Mouse (Mus musculus): ENCODE measurements around the gene Gtf2ird2.
A peak's percentile ranks its signal among the peaks of the same experiment; 100 is the strongest.

Gtf2ird2 gene

DNA sequence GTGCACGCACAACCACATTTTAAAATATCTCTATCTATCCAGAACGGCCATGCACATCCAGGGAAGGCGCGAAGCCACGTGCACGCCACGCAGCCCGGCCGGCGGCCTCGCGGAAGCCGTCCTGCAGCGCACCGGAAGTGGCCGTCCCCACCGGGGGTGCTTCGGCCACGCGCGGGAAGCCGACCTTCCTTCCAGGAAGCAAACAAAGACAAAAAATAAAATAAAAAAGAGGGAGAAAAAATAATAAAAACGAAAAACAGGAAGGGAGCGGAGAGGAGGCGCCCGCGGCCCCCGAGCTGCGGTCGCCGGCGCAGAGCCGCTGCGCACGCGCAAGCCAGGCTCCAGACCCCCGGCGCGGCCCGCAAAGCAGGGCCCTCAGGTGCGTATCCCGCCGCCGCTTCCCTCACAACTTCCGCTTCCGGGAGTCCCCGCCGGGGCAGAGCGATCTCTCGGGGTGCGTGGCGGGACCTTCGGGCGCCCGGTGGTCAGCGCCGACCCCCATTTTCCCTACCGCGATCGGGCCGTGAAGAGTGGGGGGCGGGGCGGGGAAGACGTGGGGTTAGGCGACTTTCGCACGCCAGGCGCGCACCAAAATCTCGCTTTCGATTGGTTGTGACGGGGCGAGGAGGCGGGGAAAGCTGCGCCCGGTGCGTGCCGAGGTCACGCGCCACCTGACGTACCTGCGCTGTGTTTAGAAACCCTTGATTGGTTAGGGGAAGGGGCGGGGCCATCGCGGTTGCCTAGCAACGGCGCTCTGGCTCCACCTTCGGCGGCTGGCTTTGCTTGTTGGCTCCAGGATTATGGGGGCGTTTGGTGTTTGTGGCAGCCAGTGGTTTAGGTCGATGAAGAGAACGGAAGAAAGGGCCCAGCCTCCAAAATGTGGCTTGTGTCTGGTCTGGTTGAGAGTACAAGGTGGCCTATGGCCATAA is at the start of gene Gtf2ird2:
Gtf2ird2 (plus strand) TSS at position 140 of the 929 bp plus-strand sequence.
- peak; percentile 99 to 100 for DNase-seq (ENCODE audit: low spot score in 2 of 2)

DNA sequence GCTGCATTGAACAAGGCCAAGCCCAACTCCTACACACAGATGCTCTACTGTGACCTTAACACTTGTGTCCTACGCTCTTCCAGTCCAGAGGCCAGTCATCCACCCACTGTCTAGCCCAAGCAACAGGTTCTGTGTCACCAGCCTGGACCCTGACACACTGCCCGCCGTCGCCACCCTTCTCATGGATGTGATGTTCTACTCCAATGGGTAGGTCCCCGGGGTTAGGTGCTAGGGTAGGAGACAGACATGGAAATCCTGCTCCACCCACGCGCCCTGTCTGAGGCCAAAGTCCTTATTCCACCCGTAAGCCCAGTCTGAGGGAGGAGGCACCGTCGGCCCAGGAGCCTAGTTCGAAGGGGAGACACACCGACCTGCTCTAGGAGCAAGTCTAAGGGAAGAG is 47.8 kb upstream of the Gtf2ird2 start:
- no peak for DNase-seq (ENCODE audit: low spot score in 2 of 2)

DNA sequence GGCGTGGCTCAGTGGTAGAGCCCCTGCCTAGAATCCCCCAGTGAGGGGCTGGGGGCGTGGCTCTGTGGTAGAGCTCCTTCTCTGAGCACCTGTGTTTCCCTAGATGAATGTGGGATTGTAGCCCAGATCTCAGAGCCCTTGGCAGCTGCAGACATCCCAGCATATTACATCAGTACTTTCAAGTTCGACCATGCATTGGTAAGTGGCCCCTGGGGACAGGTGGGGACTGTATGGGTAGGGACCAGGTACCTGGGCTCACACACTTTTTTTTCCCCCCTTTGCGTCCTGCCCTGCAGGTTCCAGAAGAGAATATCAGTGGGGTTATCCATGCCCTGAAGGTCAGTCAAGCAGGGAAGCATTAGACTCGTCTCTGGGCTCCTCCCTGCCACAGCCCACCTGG is 45.9 kb upstream of the Gtf2ird2 start:
- no peak for DNase-seq (ENCODE audit: low spot score in 2 of 2)

DNA sequence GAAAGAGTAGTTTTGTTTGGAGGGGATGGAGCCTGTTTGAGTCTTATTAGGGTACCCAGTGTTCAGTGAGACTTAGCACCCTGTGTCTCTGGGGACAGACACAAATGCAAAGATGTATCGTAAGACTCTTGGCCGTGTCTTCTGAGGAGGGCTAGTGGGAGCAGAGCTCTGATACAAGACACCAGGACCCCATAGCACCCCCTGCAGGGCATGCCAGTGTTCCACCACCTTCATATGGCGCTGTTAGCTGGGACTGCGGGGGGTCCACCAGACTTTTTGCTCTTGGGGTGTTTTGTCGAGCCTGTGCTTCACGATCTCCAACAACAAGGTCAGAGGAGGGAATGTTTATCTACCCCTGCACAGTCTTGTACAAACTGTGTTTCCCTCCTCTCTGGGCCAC is 44.4 kb upstream of the Gtf2ird2 start:
- DNase-seq (ENCODE audit: low spot score in 2 of 2), result peak in 1 of 2 experiments; percentile 10

DNA sequence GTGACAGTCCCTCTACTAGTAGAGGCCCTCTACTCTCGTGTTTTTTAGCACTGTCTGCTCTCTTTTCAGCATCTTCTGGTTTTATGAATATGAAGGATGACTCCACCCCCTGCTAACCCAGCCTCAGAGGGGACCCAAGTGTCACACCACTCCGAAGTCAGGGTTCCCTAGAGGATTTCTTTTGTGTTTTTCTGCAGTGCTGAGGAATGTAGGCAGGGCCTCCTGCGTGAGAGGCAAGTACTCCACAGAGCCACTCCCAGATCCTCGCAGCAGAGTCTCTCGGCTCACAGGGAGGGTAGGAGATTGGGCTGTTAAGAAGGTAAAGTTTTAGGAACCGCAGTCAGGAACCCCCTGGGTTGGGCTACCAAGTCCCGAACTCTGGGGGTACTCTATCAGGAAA is 42.6 kb upstream of the Gtf2ird2 start:
- DNase-seq (ENCODE audit: low spot score in 2 of 2), result no peak

DNA sequence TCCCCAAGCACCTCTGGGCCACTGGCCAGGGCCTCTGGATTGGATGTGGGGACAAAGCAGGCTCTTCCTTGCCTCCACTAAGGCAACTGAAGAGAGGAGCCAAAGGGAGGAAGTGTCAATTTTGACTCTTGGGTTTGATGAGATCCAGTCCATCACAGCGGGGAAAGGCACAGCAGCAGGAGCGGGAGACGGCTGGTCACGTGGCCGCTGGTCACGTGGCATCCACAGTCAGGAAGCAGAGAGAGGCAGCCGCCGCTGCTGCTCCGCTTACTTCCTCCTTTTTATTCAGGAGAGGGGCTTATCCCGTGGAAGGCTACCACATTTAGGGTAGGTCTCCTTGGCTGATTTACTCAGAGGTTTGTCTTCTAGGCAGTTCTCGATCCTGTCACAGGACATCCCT is 41.4 kb upstream of the Gtf2ird2 start:
- DNase-seq (ENCODE audit: low spot score in 2 of 2), result no peak

DNA sequence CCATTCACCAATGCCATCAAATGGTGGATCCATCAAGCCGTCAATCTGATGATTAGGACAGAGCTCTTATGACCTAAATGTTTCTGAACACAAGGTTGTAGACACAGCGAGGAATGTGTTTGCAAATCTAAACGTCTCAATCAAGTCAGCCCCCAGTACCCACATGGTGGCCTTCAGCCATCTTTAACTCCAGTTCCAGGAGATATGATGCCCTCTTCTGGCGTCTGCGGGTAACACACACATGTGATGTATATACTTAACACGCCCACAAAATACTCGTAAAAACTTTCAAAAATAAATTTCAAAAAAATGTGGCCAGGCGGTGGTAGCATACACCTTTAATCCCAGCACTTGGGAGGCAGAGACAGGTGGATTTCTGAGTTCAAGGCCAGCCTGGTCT is 38.8 kb upstream of the Gtf2ird2 start:
- no peak for DNase-seq (ENCODE audit: low spot score in 2 of 2)

DNA sequence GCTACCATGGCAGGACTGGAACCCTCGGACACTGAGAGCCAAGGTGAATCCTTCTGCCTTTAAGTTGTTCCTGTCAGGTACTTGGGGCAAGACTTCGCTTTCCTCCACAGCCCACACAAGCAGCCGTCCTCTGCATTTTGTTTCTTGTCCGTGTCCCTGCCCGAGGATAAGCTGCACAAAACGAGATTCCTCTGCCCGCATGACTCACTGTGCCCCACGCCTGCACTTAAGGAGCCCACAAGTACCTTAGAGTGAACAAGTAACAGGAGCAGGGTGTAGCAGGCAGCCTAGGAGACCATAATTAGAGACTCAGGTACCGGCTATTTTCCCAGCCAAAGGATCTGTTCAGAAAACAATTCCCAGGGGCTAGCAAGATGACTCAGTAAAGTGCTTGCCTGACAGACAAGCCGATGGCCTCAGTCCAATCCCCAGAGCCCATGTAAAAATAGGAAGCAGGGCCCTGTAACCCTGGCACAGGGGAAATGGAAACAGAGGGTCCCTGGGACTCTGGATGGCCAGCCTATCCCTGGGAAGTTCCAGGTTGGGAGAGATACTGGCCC is 36.5 kb upstream of the Gtf2ird2 start:
- DNase-seq (ENCODE audit: low spot score in 2 of 2), result no peak

DNA sequence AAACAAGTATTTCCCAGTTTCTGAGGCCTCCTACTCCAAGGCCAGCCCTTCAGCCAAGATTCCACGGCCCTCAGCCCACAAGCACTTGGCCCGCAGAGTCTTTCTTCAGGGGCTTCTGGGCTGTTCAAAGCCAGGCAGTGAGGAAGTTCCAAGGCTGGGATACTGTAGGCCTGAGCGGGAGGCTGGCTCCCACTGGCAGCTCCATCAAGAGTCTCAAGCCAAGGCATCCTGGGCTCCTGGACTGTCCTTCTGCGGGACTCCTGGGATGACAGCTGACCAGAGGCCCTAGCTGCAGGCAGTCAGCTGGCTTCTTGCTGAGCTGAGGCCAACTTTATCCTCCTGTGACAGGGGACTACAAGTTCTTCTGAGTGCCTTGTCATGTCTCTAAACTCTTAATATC is 35.7 kb upstream of the Gtf2ird2 start:
- DNase-seq (ENCODE audit: low spot score in 2 of 2), result no peak

DNA sequence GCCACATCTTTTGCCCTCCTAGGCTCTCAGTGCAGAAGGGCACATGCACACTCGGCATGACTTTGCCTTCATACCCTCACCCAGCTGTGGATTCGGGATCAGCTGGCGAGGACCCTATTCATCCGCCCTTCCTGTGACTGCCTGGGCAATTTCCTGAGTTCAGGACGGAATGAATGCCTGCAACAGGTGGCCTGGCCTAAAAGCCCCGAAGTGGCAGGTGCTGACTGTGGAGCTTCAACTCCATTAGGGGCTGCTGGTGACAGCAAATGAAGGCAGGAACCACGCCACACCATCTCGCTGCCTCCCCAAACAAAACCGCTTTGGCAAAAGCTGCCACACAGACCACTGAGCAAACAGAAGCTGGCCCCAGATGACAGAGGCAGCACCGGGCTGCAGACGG is 31.9 kb upstream of the Gtf2ird2 start:
- DNase-seq (ENCODE audit: low spot score in 2 of 2), result no peak

DNA sequence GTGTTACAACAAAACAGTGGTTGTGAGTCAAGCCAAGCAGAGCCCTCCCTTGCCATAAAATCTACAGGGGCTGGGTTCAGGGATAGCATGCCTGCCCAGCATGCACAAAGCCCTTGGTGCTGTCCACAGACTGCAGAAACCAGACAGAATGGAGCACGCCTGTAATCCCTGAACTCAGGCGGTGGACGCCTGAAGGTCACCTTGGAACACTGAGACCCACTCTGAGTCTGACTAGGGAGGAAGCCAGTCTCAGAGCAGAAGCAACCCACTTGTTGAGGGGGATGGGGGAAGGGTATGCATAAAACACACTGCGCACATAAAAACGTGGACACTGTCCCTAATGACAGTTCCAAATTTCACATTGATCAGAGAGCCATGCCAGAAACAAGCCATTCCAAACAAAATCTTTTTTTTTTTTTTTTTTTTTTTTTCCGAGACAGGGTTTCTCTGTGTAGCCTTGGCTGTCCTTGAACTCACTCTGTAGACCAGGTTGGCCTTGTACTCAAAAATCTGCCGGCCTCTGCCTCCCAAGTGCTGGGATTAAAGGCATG is 27.8 kb upstream of the Gtf2ird2 start:
- no peak for DNase-seq (ENCODE audit: low spot score in 2 of 2)

DNA sequence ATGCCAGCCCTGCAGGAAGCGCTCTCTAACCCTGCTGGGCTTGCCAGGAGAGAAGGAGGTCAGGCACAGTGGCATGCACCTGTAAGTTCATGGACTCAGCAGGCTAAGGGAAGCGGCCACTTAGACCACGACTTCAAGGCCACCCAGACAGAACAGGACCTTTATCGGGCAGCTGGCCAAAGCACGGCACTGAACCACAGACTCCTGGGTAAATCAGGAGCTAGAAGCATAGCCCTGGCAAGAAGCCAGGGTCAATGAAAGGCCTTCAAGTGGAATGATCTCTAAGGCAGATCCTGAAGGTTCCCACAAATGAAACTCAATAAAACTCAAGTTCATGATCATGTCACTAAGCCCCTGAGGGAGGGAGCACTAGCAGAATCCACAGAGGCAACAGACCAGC is 19.1 kb upstream of the Gtf2ird2 start:
- DNase-seq (ENCODE audit: low spot score in 2 of 2), result no peak

DNA sequence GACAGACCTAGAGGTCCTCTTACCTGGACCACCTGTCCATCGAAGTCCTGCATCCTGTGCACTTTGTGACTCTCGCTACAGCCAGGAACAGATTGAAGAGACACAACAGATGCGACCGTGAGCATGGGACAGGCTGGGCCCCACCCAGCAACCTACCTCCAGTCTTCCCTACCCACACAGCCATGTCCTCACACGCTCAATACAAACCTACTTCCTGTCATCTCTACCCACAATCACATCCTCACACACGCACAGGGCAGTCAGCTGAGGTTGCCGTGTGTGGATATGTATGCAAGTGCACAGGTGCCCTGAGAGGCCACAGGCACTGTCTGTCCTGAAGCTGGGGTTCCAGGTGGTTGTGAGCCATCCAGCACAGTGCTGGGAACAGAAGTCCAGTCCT is 17.2 kb upstream of the Gtf2ird2 start:
- no peak for DNase-seq (ENCODE audit: low spot score in 2 of 2)

DNA sequence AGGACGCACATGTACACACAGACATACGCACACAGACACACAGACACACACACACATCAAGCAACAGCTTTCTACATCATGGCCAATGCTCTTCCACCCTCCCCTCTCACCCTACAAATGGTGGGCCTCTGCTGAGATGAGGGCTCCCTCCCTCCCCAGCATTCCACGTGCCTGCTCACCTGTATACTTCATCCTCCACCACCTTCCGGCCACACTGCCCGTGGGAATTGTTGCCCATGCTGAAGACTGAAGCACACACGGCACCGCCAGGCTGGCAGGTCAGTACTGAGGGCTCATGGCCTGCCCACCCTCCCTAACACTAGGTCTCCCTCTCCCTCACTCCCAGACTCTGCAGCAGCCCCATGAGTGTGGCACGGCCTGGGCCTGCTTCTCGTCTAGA is 15.8 kb upstream of the Gtf2ird2 start:
- no peak for DNase-seq (ENCODE audit: low spot score in 2 of 2)

DNA sequence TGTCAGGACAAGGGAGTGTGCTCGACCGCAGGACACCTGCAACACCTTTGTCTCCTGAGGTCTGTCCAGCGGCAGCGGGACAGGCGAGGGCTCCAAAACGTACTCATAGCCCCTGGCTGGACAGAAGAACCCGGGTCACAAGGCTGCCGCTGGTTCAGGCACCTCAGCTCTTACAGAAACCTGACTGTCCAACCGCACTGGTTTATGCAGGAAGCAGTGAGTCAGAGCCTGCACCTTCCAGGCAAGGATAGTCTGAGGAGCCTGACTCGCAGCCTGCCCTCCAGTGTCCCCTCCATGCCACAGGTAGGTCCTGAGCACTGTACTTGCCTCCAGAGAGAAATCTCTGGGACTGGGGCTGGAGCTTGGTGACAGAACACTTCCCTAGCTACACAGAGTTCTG is 14.6 kb upstream of the Gtf2ird2 start:
- no peak for DNase-seq (ENCODE audit: low spot score in 2 of 2)

DNA sequence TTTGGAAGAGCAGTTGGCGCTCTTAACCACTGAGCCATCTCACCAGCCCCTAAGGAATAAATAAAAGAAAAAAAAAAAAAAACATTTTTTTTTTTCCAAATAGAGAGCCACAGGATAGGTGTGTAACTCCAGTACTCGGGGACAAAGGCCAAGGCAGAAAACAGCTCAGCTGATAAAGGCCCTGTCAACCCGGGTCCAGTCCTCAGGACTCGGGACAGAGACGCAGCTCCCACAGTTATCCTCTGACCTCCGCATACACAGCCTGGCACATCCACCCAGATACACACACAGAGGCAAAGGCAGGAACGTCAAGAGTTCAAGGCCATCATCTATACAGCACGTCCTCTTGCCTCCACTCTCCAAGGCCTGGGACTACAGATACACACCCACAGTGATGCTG is 13.7 kb upstream of the Gtf2ird2 start:
- no peak for DNase-seq (ENCODE audit: low spot score in 2 of 2)

DNA sequence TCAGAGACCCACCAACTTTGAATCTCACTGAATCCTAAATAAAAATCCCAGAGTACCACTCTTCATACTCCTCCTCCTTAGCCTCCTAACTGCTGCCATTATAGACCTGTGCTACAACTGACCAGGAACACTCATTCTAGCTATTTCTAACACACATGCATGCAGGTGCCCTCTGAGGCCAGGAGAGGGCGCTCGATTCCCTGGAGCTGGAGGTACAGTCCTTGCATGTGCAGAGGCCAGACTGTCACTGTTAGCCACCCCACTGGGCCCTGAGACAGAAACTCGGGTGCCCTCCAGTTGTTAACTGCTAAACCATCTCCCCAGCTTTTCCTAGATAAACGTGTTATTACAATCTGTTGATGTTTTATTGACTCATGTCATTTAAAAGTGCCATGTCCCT is 10.6 kb upstream of the Gtf2ird2 start:
- DNase-seq (ENCODE audit: low spot score in 2 of 2), result peak in 1 of 2 experiments; percentile 57

DNA sequence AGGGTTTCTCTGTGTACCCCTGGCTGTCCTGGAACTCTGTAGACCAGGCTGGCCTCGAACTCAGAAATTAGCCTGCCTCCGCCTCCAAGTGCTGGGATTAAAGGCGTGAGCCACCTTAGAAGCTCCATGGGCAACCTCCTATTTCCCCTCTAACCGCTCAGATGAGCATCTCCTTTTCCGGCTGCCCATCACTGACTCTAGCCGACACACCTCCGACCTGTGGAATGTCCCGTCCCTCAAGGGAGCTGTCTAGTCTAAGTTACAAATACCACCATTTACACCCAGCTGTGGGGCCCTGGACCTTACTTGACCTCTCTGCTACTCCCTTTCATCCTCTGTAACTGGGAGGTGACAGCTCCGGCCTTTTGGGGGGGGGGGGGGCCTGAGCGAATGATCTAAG is 8.1 kb upstream of the Gtf2ird2 start:
- DNase-seq (ENCODE audit: low spot score in 2 of 2), result no peak

DNA sequence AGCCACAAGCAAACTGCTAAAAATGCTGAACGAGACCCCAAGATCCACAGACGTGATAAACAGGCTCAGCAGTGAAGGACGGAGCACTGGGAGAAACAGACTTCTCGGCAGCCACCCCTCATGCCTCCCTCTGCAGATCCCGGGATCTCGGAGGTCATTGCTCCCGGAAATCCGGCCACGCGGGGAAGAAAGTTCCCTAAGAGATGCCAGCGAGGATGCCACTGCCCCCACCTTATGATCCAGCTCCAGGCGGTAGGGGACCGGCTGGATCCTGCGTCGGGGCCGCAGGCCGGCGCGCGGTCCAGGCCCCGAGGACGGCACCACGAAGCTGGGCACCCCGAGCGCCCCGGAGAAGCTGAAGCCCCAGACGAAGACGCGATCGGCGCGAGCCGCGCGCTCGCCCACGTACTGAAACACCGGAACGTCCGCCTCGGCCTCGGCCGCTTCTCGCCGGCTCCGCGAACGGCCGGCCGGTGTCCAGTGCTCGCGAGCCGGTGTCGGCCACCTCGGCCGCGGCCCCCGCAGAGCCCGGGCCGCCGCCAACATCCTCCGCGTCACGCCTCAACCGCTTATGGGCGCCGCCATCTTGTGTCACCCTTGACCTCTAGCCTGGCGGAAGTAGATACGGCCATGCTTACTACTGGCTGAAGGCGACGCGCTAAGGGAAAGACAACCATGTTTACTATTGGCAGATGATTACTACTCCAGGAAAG is 7.5 kb upstream of the Gtf2ird2 start, which contains the start of gene Rcc1l:
Rcc1l (minus strand) TSS at position 606 of the 713 bp plus-strand sequence.
- DNase-seq (ENCODE audit: low spot score in 2 of 2), result peak; percentile 70 to 77

DNA sequence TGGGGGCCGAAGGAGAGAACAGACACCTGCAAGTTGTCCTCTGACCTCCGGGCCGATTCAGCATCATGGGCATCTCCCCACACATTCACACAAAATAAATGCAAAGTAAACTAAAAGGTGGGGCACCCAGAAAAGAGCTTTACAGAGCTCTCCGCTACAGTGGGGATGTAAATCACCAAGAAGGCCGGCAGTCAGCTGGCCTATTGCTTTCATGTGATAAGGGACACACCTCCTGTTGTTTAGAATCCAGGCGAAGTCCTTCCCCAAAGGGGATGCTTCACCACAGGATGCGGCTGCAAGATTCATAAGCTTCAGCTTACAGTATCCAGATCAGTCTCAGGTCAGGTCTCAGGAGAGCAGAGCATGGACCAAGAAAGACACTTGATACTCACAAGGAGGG is 5.3 kb upstream of the Gtf2ird2 start:
- DNase-seq (ENCODE audit: low spot score in 2 of 2), result no peak

DNA sequence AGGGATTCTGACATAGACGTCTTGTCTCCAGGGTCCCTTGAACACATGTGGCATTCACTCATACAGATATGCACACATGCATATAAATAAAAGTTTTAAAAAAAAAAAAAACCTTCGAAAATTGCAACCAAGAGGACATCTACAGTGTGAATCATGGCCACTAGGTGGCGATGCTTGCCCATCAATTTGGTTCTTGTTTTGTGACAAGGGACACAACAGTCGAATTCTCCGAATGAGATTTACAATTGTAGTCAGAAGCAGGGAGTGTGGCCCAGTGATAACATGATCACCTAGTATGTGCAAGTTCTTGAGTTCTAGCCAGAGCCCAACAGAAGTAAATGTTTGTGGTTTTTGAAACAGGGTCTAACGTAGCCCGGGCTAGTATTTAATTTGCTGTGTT is 3.9 kb upstream of the Gtf2ird2 start:
- peak; percentile 78 to 86 for DNase-seq (ENCODE audit: low spot score in 2 of 2)

DNA sequence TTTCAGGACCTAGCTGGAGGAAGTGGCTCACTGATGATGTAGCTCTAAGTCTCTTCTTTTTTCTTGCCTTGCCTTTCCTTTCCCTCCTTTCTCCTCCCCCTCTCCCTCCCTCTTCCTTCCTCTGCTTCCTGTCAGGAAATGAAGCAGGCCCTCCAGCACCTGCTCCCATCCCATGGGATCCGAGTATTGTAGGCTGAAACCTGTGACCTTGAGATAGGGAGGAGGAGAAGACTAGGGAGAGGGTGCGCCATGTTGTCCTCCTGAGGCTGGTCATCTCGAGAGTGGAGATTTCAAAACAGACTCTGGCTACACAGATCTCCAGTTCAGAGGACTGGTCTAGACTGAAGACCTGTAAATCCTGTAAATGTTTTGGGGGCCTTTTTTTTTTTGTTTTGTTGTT is 1.6 kb upstream of the Gtf2ird2 start:
- DNase-seq (ENCODE audit: low spot score in 2 of 2), result no peak
